Mouse (Mus musculus): Measurements from ENCODE around the gene Rab5a.

GRCm38 (mm10) chr17:53528034-53528433, 49.0 kb downstream of the Rab5a start:
- TF ChIP-seq POLR2A (IDR thresholded peaks at IDR 0.05; ENCODE audit: insufficient read length, low read depth), result no peak
- TF ChIP-seq POLR2AphosphoS2 (IDR thresholded peaks at IDR 0.05; ENCODE audit: insufficient read length, low read depth), result no peak
- no peak for TF ChIP-seq TCF12 (IDR thresholded peaks at IDR 0.05; ENCODE audit: insufficient read depth, poor library complexity, severe bottlenecking)
- no peak for TF ChIP-seq MYOD1 (IDR thresholded peaks at IDR 0.05; ENCODE audit: control insufficient read depth in 1 of 3, insufficient read length in 2 of 3, low read depth in 2 of 3)
- no peak for TF ChIP-seq E2F4 (IDR thresholded peaks at IDR 0.05; ENCODE audit: insufficient read depth)
- TF ChIP-seq REST (IDR thresholded peaks at IDR 0.05; ENCODE audit: insufficient read depth, insufficient read length), result no peak
- TF ChIP-seq USF1 (IDR thresholded peaks at IDR 0.05; ENCODE audit: low read depth), result no peak
- no peak for TF ChIP-seq CEBPB (IDR thresholded peaks at IDR 0.05; ENCODE audit: insufficient read depth, poor library complexity, severe bottlenecking)
- no peak for TF ChIP-seq SRF (IDR thresholded peaks at IDR 0.05; ENCODE audit: control insufficient read depth, insufficient read length, low read depth)
